Mouse (Mus musculus) 3134 (cell line): ENCODE results near the gene Mtcl1.

Experiments
- DNase-seq: peaks from one replicate; pipeline ENCODE4 v3.0.0-alpha.2; 2011; ENCODE audit warnings: low spot score; ENCODE audit not compliant: insufficient read length; ENCODE audit errors: extremely low read depth

Gene Mtcl1

GRCm38 (mm10) chr17:66365293-66365642 lies 84.3 kb downstream of the Mtcl1 start:
- no peak for DNase-seq

- peak; percentile 44 for DNase-seq
Observed at GRCm38 (mm10) chr17:66364525-66365292, 84.8 kb downstream of the Mtcl1 start.

- DNase-seq, result no peak
Observed at GRCm38 (mm10) chr17:66363852-66364524, 85.6 kb downstream of the Mtcl1 start.

- no peak for DNase-seq
Observed at GRCm38 (mm10) chr17:66362287-66363016, 87.1 kb downstream of the Mtcl1 start.

GRCm38 (mm10) chr17:66358026-66358978 lies 91.2 kb downstream of the Mtcl1 start:
- peak; percentile 61 for DNase-seq

- no peak for DNase-seq
Observed at GRCm38 (mm10) chr17:66357171-66358025, 92.2 kb downstream of the Mtcl1 start.

GRCm38 (mm10) chr17:66353907-66354306 lies 95.6 kb downstream of the Mtcl1 start:
- no peak for DNase-seq

GRCm38 (mm10) chr17:66352847-66353643 lies 96.5 kb downstream of the Mtcl1 start:
- DNase-seq, result no peak

- peak; percentile 75 for DNase-seq
Observed at GRCm38 (mm10) chr17:66352219-66352618, 97.3 kb downstream of the Mtcl1 start.

- DNase-seq, result no peak
Observed at GRCm38 (mm10) chr17:66350689-66351088, 98.9 kb downstream of the Mtcl1 start.

GRCm38 (mm10) chr17:66350127-66350526 lies 99.4 kb downstream of the Mtcl1 start:
- no peak for DNase-seq

- no peak for DNase-seq
Observed at GRCm38 (mm10) chr17:66346378-66346777, 103.2 kb downstream of the Mtcl1 start.

- no peak for DNase-seq
Observed at GRCm38 (mm10) chr17:66345680-66346079, 103.9 kb downstream of the Mtcl1 start.

- DNase-seq, result no peak
Observed at GRCm38 (mm10) chr17:66342932-66343331, 106.6 kb downstream of the Mtcl1 start.

GRCm38 (mm10) chr17:66341670-66342069 lies 107.9 kb downstream of the Mtcl1 start:
- no peak for DNase-seq

- no peak for DNase-seq
Observed at GRCm38 (mm10) chr17:66340798-66341197, 108.8 kb downstream of the Mtcl1 start.

- DNase-seq, result no peak
Observed at GRCm38 (mm10) chr17:66337929-66338328, 111.6 kb downstream of the Mtcl1 start.

GRCm38 (mm10) chr17:66335568-66335967 lies 114.0 kb downstream of the Mtcl1 start:
- DNase-seq, result no peak

GRCm38 (mm10) chr17:66334894-66335293 lies 114.7 kb downstream of the Mtcl1 start:
- DNase-seq, result no peak
